Mouse (Mus musculus) neutrophil, adult 5-6 weeks (primary cell): Measurements from ENCODE around the gene 1700017N19Rik. TPM values are rescaled to one million over a fixed set of nuclear protein-coding genes. Genes with fewer than 3 reads are reported as not detected.

Experiments used
- ATAC-seq: fragments of 151-379, 151-347 bp; 2 replicates; pipeline ENCODE4 v1.8.0; 2017; ENCODE audit warnings: mild to moderate bottlenecking, moderate TSS enrichment; ENCODE audit not compliant: insufficient number of reproducible peaks, poor library complexity, low FRiP score, severe bottlenecking; ENCODE audit errors: extremely low read depth
- total RNA-seq: library from RNA; stranded (forward); fragments of 200-1000 nt; gene quantifications from 2 replicates; pipeline ENCODE4 v1.2.3, GENCODE M21; 2017

The 1700017N19Rik gene
- total RNA-seq, 1 experiment from 2014 or later, result not detected

- ATAC-seq, result no peak
These were observed 55.1 kb downstream of the 1700017N19Rik start for GRCm38 (mm10) chr10:100645331-100645935.

DNA sequence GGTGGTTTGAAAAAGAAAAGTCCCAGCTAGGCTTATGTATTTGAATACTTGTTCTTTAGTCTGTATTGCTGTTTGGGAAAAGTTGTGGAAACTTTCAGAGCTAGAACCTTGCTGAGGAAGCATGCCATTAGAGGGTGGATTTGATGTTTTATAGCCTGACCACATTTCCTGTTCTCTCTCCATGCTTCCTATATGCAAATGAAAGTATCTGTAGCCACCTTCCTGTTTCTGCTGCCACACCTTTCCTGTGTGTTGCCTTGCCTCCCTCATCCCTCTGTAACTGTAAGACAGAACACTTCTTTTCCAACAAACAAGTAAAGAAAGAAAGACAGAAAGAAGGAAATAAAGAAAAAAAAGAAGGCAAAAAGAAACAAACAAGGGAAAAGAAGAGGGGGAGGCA lies 63.9 kb downstream of the 1700017N19Rik start:
- peak; percentile 23; the same call in 1 of the 2 replicates for ATAC-seq

- ATAC-seq, result no peak
These were observed 71.8 kb downstream of the 1700017N19Rik start for GRCm38 (mm10) chr10:100661970-100662590.

Other genes starting within 250 kb of the 1700017N19Rik start
- gene Gm4302, start 249.6 kb upstream of the 1700017N19Rik start, total RNA-seq, result not detected in 2 replicates
- gene Gm4303, start 244.5 kb upstream of the 1700017N19Rik start, total RNA-seq, result not detected in 2 replicates
- not detected in 2 replicates for gene Gm4305, start 239.4 kb upstream of the 1700017N19Rik start, total RNA-seq
- gene Gm4307, start 229.1 kb upstream of the 1700017N19Rik start, total RNA-seq, result not detected in 2 replicates
- not detected in 2 replicates for gene Gm4312, start 207.9 kb upstream of the 1700017N19Rik start, total RNA-seq
- 0.86 and 1.2 TPM in 2 replicates for gene Tmtc3, start 103.1 kb upstream of the 1700017N19Rik start, total RNA-seq
- 3.8 and 7.8 TPM in 2 replicates for gene Cep290, start 102.9 kb upstream of the 1700017N19Rik start, total RNA-seq
- 8.0 and 8.3 TPM in 2 replicates for gene 4930430F08Rik, start 61 bp upstream of the 1700017N19Rik start, total RNA-seq